Mouse (Mus musculus): Measurements from ENCODE around the gene Sema4d. TPM values are rescaled to one million over a fixed set of nuclear protein-coding genes. Genes with fewer than 3 reads are reported as not detected.

Sema4d gene
- polyA plus RNA-seq, 1 experiment from 2014 or later, result 6.7 TPM

GRCm38 (mm10) chr13:51793948-51794347, 401 bp upstream of the Sema4d start:
- Histone ChIP-seq H3K36me3 (ENCODE audit: control insufficient read depth, insufficient read depth, low read length) (no peaks in the 10 kb centered on the region), H3K4me3 (ENCODE audit: low read depth, low read length) (no peak overlapping the region), H3K9me3 (ENCODE audit: control insufficient read depth, low read length) (no peaks in the 10 kb centered on the region), H3K27ac (replicated peaks) (no peak overlapping the region), H3K9ac (ENCODE audit: low read length) (no peak overlapping the region), H3K27me3 (ENCODE audit: control insufficient read depth, insufficient read depth, low read length) (no peaks in the 10 kb centered on the region), H3K4me1 (replicated peaks; ENCODE audit: control insufficient read depth, insufficient read depth) (no peaks in the 10 kb centered on the region), H3K4me2 (replicated peaks; ENCODE audit: low read depth) (peak overlapping the region; percentile 93; the same call in 1 of the 2 replicates)
- DNase-seq (ENCODE audit: low spot score) (no peak), ATAC-seq (ENCODE audit: low FRiP score, low TSS enrichment) (no peak)
- 55% methylated on average over 5 of the region's 7 CpGs for WGBS
- TF ChIP-seq EP300 (optimal IDR thresholded peaks at IDR 0.05) (no peak), CTCF (IDR thresholded peaks at IDR 0.05; ENCODE audit: low read depth) (no peak)

- Histone ChIP-seq H3K27me3 (ENCODE audit: control insufficient read depth, insufficient read depth, low read length) (no peaks in the 10 kb centered on the region), H3K4me2 (replicated peaks; ENCODE audit: low read depth) (peak overlapping the region; percentile 93), H3K36me3 (ENCODE audit: control insufficient read depth, insufficient read depth, low read length) (no peaks in the 10 kb centered on the region), H3K4me1 (replicated peaks; ENCODE audit: control insufficient read depth, insufficient read depth) (no peaks in the 10 kb centered on the region), H3K4me3 (ENCODE audit: low read depth, low read length) (peak overlapping the region; percentile 79), H3K9ac (ENCODE audit: low read length) (peak overlapping the region; percentile 71), H3K9me3 (ENCODE audit: control insufficient read depth, low read length) (no peaks in the 10 kb centered on the region), H3K27ac (replicated peaks) (peak overlapping the region; percentile 49)
- ATAC-seq (ENCODE audit: low FRiP score, low TSS enrichment) (peak; percentile 71), DNase-seq (ENCODE audit: low spot score) (peak; percentile 68)
- 3% methylated on average over 43 of the region's 43 CpGs for WGBS
- TF ChIP-seq CTCF (IDR thresholded peaks at IDR 0.05; ENCODE audit: low read depth) (no peak), EP300 (optimal IDR thresholded peaks at IDR 0.05) (no peak)
Observed at GRCm38 (mm10) chr13:51792729-51793424, 670 bp downstream of the Sema4d start.

- Histone ChIP-seq H3K4me2 (replicated peaks; ENCODE audit: low read depth) (peak overlapping the region; percentile 93), H3K4me1 (replicated peaks; ENCODE audit: control insufficient read depth, insufficient read depth) (no peaks in the 10 kb centered on the region), H3K27ac (replicated peaks) (no peak overlapping the region), H3K36me3 (ENCODE audit: control insufficient read depth, insufficient read depth, low read length) (no peaks in the 10 kb centered on the region), H3K27me3 (ENCODE audit: control insufficient read depth, insufficient read depth, low read length) (no peaks in the 10 kb centered on the region), H3K9me3 (ENCODE audit: control insufficient read depth, low read length) (no peaks in the 10 kb centered on the region), H3K4me3 (ENCODE audit: low read depth, low read length) (peak overlapping the region; percentile 79), H3K9ac (ENCODE audit: low read length) (peak overlapping the region; percentile 71)
- no peak for DNase-seq (ENCODE audit: low spot score)
- no peak for ATAC-seq (ENCODE audit: low FRiP score, low TSS enrichment)
- WGBS, result 43% methylated on average over 11 of the region's 11 CpGs
- TF ChIP-seq EP300 (optimal IDR thresholded peaks at IDR 0.05) (no peak), CTCF (IDR thresholded peaks at IDR 0.05; ENCODE audit: low read depth) (no peak)
Observed at GRCm38 (mm10) chr13:51792135-51792573, 1.4 kb downstream of the Sema4d start.

- H3K4me1 ChIP-seq (replicated peaks; ENCODE audit: control insufficient read depth, insufficient read depth), result no peaks in the 10 kb centered on the region
- H3K27ac ChIP-seq (replicated peaks), result no peak overlapping the region
- WGBS, result 67% methylated on average over 3 of the region's 3 CpGs
- H3K36me3 ChIP-seq (ENCODE audit: control insufficient read depth, insufficient read depth, low read length), result no peaks in the 10 kb centered on the region
- ATAC-seq (ENCODE audit: low FRiP score, low TSS enrichment) (no peak), DNase-seq (ENCODE audit: low spot score) (no peak)
- TF ChIP-seq EP300 (optimal IDR thresholded peaks at IDR 0.05) (no peak), CTCF (IDR thresholded peaks at IDR 0.05; ENCODE audit: low read depth) (no peak)
- no peaks in the 10 kb centered on the region for H3K27me3 ChIP-seq (ENCODE audit: control insufficient read depth, insufficient read depth, low read length)
- peak overlapping the region; percentile 79; the same call in 1 of the 2 replicates for H3K4me3 ChIP-seq (ENCODE audit: low read depth, low read length)
- no peaks in the 10 kb centered on the region for H3K9me3 ChIP-seq (ENCODE audit: control insufficient read depth, low read length)
- H3K9ac ChIP-seq (ENCODE audit: low read length), result no peak overlapping the region
- peak overlapping the region; percentile 93; the same call in 1 of the 2 replicates for H3K4me2 ChIP-seq (replicated peaks; ENCODE audit: low read depth)
Observed at GRCm38 (mm10) chr13:51791604-51792003, 1.9 kb downstream of the Sema4d start.

- no peak for ATAC-seq (ENCODE audit: low FRiP score, low TSS enrichment)
- H3K4me2 ChIP-seq (replicated peaks; ENCODE audit: low read depth), result no peak overlapping the region
- no peaks in the 10 kb centered on the region for H3K36me3 ChIP-seq (ENCODE audit: control insufficient read depth, insufficient read depth, low read length)
- H3K9ac ChIP-seq (ENCODE audit: low read length), result no peak overlapping the region
- no peaks in the 10 kb centered on the region for H3K9me3 ChIP-seq (ENCODE audit: control insufficient read depth, low read length)
- 54% methylated on average over 5 of the region's 5 CpGs for WGBS
- H3K27ac ChIP-seq (replicated peaks), result no peak overlapping the region
- no peaks in the 10 kb centered on the region for H3K27me3 ChIP-seq (ENCODE audit: control insufficient read depth, insufficient read depth, low read length)
- no peaks in the 10 kb centered on the region for H3K4me1 ChIP-seq (replicated peaks; ENCODE audit: control insufficient read depth, insufficient read depth)
- DNase-seq (ENCODE audit: low spot score), result no peak
- no peak overlapping the region for H3K4me3 ChIP-seq (ENCODE audit: low read depth, low read length)
- TF ChIP-seq EP300 (optimal IDR thresholded peaks at IDR 0.05) (no peak), CTCF (IDR thresholded peaks at IDR 0.05; ENCODE audit: low read depth) (peak; percentile 6; the same call in 1 of the 2 replicates)
Observed at GRCm38 (mm10) chr13:51790793-51791192, 2.8 kb downstream of the Sema4d start.

- Histone ChIP-seq H3K27me3 (ENCODE audit: control insufficient read depth, insufficient read depth, low read length) (no peaks in the 10 kb centered on the region), H3K4me1 (replicated peaks; ENCODE audit: control insufficient read depth, insufficient read depth) (no peaks in the 10 kb centered on the region), H3K27ac (replicated peaks) (no peak overlapping the region), H3K36me3 (ENCODE audit: control insufficient read depth, insufficient read depth, low read length) (no peaks in the 10 kb centered on the region), H3K4me2 (replicated peaks; ENCODE audit: low read depth) (no peak overlapping the region), H3K4me3 (ENCODE audit: low read depth, low read length) (no peak overlapping the region), H3K9me3 (ENCODE audit: control insufficient read depth, low read length) (no peaks in the 10 kb centered on the region), H3K9ac (ENCODE audit: low read length) (no peak overlapping the region)
- DNase-seq (ENCODE audit: low spot score) (no peak), ATAC-seq (ENCODE audit: low FRiP score, low TSS enrichment) (no peak)
- WGBS, result 39% methylated on average over 2 of the region's 2 CpGs
- no peak for TF ChIP-seq CTCF (IDR thresholded peaks at IDR 0.05; ENCODE audit: low read depth)
- no peak for TF ChIP-seq EP300 (optimal IDR thresholded peaks at IDR 0.05)
Observed at GRCm38 (mm10) chr13:51787858-51788257, 5.7 kb downstream of the Sema4d start.
